Mouse (Mus musculus): ENCODE measurements around the gene Gm20388.

Gene Gm20388

GRCm38 (mm10) chr8:121544276-121544785 is 1633.7 kb downstream of the Gm20388 start, which contains the start of gene 1700018B08Rik:
1700018B08Rik (minus strand) TSS chr8:121544320.
- no peak for DNase-seq

- no peak for DNase-seq
Observed at GRCm38 (mm10) chr8:121544936-121545335, 1634.3 kb downstream of the Gm20388 start.

- peak; percentile 43 to 47 for DNase-seq
Observed at GRCm38 (mm10) chr8:121547132-121547531, 1636.5 kb downstream of the Gm20388 start.

- no peak for DNase-seq
Observed at GRCm38 (mm10) chr8:121550056-121550455, 1639.4 kb downstream of the Gm20388 start.

GRCm38 (mm10) chr8:121551065-121551985 is 1640.7 kb downstream of the Gm20388 start:
- no peak for DNase-seq

- DNase-seq: no peak
Observed at GRCm38 (mm10) chr8:121552506-121552905, 1641.9 kb downstream of the Gm20388 start.

- no peak for DNase-seq
Observed at GRCm38 (mm10) chr8:121553831-121554475, 1643.3 kb downstream of the Gm20388 start.

GRCm38 (mm10) chr8:121557746-121558145 is 1647.1 kb downstream of the Gm20388 start:
- no peak for DNase-seq

GRCm38 (mm10) chr8:121558538-121558937 is 1647.9 kb downstream of the Gm20388 start:
- DNase-seq: no peak

GRCm38 (mm10) chr8:121559801-121560200 is 1649.2 kb downstream of the Gm20388 start:
- DNase-seq: no peak

GRCm38 (mm10) chr8:121560432-121561100 is 1649.9 kb downstream of the Gm20388 start:
- no peak for DNase-seq

- DNase-seq: no peak
Observed at GRCm38 (mm10) chr8:121561636-121562345, 1651.2 kb downstream of the Gm20388 start.

GRCm38 (mm10) chr8:121562941-121563351 is 1652.3 kb downstream of the Gm20388 start:
- no peak for DNase-seq

- DNase-seq: no peak
Observed at GRCm38 (mm10) chr8:121563701-121564100, 1653.1 kb downstream of the Gm20388 start.

GRCm38 (mm10) chr8:121568321-121568720 is 1657.7 kb downstream of the Gm20388 start:
- DNase-seq: no peak

- no peak for DNase-seq
Observed at GRCm38 (mm10) chr8:121570335-121570734, 1659.7 kb downstream of the Gm20388 start.

- DNase-seq: peak in 1 of 2 experiments; percentile 22
Observed at GRCm38 (mm10) chr8:121570801-121571200, 1660.2 kb downstream of the Gm20388 start.

GRCm38 (mm10) chr8:121572121-121572520 is 1661.5 kb downstream of the Gm20388 start:
- no peak for DNase-seq

GRCm38 (mm10) chr8:121573275-121573674 is 1662.6 kb downstream of the Gm20388 start:
- DNase-seq: no peak

GRCm38 (mm10) chr8:121575661-121576060 is 1665.0 kb downstream of the Gm20388 start:
- no peak for DNase-seq

GRCm38 (mm10) chr8:121577751-121578675 is 1667.4 kb downstream of the Gm20388 start:
- no peak for DNase-seq
